Mouse (Mus musculus): ENCODE data around the gene Igsf9. TPM values are rescaled to one million over a fixed set of nuclear protein-coding genes. Genes with fewer than 3 reads are reported as not detected.
A peak's percentile ranks its signal among the peaks of the same experiment; 100 is the strongest.

Gene Igsf9
- polyA plus RNA-seq, 1 experiment, result 40.6 TPM

DNA sequence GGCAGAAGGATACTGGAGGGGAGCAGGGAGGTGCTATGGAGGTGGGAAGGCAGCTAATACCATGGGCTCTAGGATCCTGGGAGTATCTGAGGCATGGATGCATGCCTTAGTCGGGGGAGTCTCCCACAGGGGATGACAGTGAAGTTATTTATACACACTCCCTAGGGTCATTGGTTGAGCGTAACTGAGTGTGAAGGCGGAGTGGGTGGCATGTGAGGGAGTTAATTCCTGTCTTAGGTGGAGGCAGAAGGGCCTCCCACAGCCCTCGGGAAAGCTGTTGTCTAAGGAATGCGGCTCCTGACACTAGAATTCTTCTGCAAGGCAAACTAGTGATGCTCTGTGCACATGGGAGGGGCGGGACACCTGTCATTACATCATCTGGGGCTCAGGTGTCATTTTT lies 44.8 kb upstream of the Igsf9 start:
- TF ChIP-seq EP300 (IDR thresholded peaks at IDR 0.05; ENCODE audit: insufficient read depth, low read depth, low read length), result no peak
- no peak for TF ChIP-seq POLR2A (IDR thresholded peaks at IDR 0.05; ENCODE audit: insufficient read depth, low read length)
- TF ChIP-seq CTCF (IDR thresholded peaks at IDR 0.05; ENCODE audit: low read depth, low read length), result no peak
- Histone ChIP-seq H3K36me3 (ENCODE audit: control insufficient read depth, insufficient read depth, low read length, poor library complexity, severe bottlenecking) (no peaks in the 10 kb centered on the region), H3K27ac (ENCODE audit: insufficient read depth, low read length) (no peak overlapping the region), H3K4me1 (ENCODE audit: control insufficient read depth, insufficient read depth, low read length) (no peaks in the 10 kb centered on the region), H3K27me3 (ENCODE audit: control insufficient read depth, insufficient read depth, low read length, poor library complexity, severe bottlenecking) (no peaks in the 10 kb centered on the region; the same call in 1 of the 2 replicates), H3K9ac (ENCODE audit: low read depth, poor library complexity, severe bottlenecking) (no peak overlapping the region), H3K9me3 (replicated peaks; ENCODE audit: control insufficient read depth, insufficient read depth, low read length, poor library complexity, severe bottlenecking) (no peaks in the 10 kb centered on the region), H3K4me3 (ENCODE audit: low read depth, low read length) (no peak overlapping the region)

DNA sequence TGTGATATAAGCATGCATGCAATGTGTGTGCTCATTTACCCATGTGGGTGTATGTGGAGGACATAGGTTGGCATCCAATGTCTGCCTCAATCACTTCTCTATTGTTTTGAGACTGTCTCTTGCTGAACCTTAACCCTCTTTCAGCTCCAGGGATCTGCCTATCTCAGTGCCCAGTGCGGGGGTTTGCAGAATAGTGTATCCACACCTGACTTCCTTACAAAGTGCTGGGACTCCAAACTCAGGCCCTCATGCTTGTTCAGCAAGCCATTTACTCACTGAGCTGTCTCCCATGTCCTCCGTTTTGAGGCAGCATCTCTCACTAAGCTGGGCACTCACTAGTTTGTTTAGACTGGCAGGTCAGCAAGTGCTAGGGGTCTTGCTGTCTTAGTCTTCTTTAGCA lies 43.0 kb upstream of the Igsf9 start:
- no peaks in the 10 kb centered on the region; the same call in 1 of the 2 replicates for H3K27me3 ChIP-seq (ENCODE audit: control insufficient read depth, insufficient read depth, low read length, poor library complexity, severe bottlenecking)
- TF ChIP-seq POLR2A (IDR thresholded peaks at IDR 0.05; ENCODE audit: insufficient read depth, low read length) (no peak), EP300 (IDR thresholded peaks at IDR 0.05; ENCODE audit: insufficient read depth, low read depth, low read length) (no peak), CTCF (IDR thresholded peaks at IDR 0.05; ENCODE audit: low read depth, low read length) (no peak)

DNA sequence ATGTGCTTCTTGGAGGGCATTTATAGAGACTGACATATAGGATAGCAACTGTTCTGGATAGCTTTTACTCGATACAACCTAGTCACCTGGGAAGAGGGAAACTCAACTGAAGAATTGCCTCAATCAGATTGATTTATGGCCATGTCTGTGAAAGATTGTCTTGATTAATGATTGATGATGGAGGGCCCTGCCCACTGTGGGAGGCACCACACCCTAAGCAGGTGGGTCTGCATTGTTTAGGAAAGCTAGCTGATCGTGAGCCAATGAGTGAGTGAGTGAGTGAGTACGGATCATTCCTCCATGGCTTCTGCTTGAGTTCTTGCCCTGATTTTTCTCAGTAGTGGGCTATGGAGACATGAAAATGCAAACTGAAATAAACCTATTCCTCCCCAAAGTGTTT lies 41.1 kb upstream of the Igsf9 start:
- Histone ChIP-seq H3K9ac (ENCODE audit: low read depth, poor library complexity, severe bottlenecking) (no peak overlapping the region), H3K4me1 (ENCODE audit: control insufficient read depth, insufficient read depth, low read length) (no peaks in the 10 kb centered on the region), H3K27ac (ENCODE audit: insufficient read depth, low read length) (no peak overlapping the region), H3K36me3 (ENCODE audit: control insufficient read depth, insufficient read depth, low read length, poor library complexity, severe bottlenecking) (no peaks in the 10 kb centered on the region), H3K4me3 (ENCODE audit: low read depth, low read length) (no peak overlapping the region), H3K9me3 (replicated peaks; ENCODE audit: control insufficient read depth, insufficient read depth, low read length, poor library complexity, severe bottlenecking) (no peaks in the 10 kb centered on the region), H3K27me3 (ENCODE audit: control insufficient read depth, insufficient read depth, low read length, poor library complexity, severe bottlenecking) (no peaks in the 10 kb centered on the region; the same call in 1 of the 2 replicates)
- TF ChIP-seq EP300 (IDR thresholded peaks at IDR 0.05; ENCODE audit: insufficient read depth, low read depth, low read length) (no peak), CTCF (IDR thresholded peaks at IDR 0.05; ENCODE audit: low read depth, low read length) (no peak), POLR2A (IDR thresholded peaks at IDR 0.05; ENCODE audit: insufficient read depth, low read length) (no peak)

More for the DNA sequence above, 43.0 kb upstream of the Igsf9 start:
- no peak overlapping the region for H3K9ac ChIP-seq (ENCODE audit: low read depth, poor library complexity, severe bottlenecking)
- H3K9me3 ChIP-seq (replicated peaks; ENCODE audit: control insufficient read depth, insufficient read depth, low read length, poor library complexity, severe bottlenecking), result no peaks in the 10 kb centered on the region
- H3K4me3 ChIP-seq (ENCODE audit: low read depth, low read length), result no peak overlapping the region
- no peaks in the 10 kb centered on the region for H3K4me1 ChIP-seq (ENCODE audit: control insufficient read depth, insufficient read depth, low read length)
- H3K27ac ChIP-seq (ENCODE audit: insufficient read depth, low read length), result no peak overlapping the region
- no peaks in the 10 kb centered on the region for H3K36me3 ChIP-seq (ENCODE audit: control insufficient read depth, insufficient read depth, low read length, poor library complexity, severe bottlenecking)

DNA sequence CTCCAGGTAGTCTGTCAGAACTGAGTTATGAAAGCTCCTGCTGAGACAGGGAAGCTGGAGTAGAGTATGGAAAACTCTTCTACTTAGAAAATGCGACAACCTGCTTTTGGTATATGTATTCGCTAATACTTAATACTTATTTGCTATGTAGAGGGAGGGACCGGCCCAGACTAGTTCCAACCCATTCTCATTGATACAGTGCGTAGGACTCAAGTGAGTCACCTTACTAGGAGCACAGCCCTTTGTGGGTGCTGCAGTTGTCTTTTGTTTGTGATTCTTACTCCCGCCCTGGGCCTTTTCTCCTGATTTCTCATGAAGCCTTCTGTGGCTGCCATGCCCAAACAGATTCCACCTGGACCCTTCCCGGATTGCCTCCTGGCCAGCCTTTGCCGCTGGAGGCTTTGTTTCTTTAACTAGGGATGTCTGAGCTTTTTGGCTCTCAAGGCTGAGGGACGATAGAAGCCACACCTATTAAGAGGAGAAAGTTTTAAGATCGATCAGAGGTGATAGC lies 39.6 kb upstream of the Igsf9 start:
- no peaks in the 10 kb centered on the region for H3K4me1 ChIP-seq (ENCODE audit: control insufficient read depth, insufficient read depth, low read length)
- no peaks in the 10 kb centered on the region; the same call in 1 of the 2 replicates for H3K27me3 ChIP-seq (ENCODE audit: control insufficient read depth, insufficient read depth, low read length, poor library complexity, severe bottlenecking)
- no peak overlapping the region for H3K27ac ChIP-seq (ENCODE audit: insufficient read depth, low read length)
- no peak overlapping the region for H3K4me3 ChIP-seq (ENCODE audit: low read depth, low read length)
- H3K9ac ChIP-seq (ENCODE audit: low read depth, poor library complexity, severe bottlenecking), result no peak overlapping the region
- TF ChIP-seq POLR2A (IDR thresholded peaks at IDR 0.05; ENCODE audit: insufficient read depth, low read length), result no peak
- no peak for TF ChIP-seq CTCF (IDR thresholded peaks at IDR 0.05; ENCODE audit: low read depth, low read length)
- no peak for TF ChIP-seq EP300 (IDR thresholded peaks at IDR 0.05; ENCODE audit: insufficient read depth, low read depth, low read length)
- H3K36me3 ChIP-seq (ENCODE audit: control insufficient read depth, insufficient read depth, low read length, poor library complexity, severe bottlenecking), result no peaks in the 10 kb centered on the region
- H3K9me3 ChIP-seq (replicated peaks; ENCODE audit: control insufficient read depth, insufficient read depth, low read length, poor library complexity, severe bottlenecking), result no peaks in the 10 kb centered on the region

DNA sequence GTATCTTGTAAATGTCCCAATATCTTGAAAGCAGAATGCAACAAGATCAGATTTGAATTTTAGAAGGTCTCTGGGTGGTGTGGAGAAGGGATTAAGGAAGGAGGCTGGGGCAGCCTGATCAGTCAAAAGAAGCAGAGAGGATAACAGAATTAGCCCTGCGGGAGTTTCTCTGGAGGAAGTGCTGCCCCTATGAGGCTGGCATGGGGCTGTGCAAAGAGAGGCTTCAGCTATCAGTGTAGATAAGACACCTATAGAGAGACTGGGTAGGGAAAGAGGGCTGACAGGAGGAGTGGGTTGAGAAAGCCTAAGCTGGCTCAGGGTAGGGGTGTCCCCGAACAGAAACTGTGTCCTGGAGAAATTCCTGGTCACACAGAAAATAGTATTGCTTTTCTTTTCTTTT lies 31.4 kb upstream of the Igsf9 start:
- no peak overlapping the region for H3K4me3 ChIP-seq (ENCODE audit: low read depth, low read length)
- H3K9me3 ChIP-seq (replicated peaks; ENCODE audit: control insufficient read depth, insufficient read depth, low read length, poor library complexity, severe bottlenecking), result no peaks in the 10 kb centered on the region
- H3K9ac ChIP-seq (ENCODE audit: low read depth, poor library complexity, severe bottlenecking), result no peak overlapping the region
- H3K4me1 ChIP-seq (ENCODE audit: control insufficient read depth, insufficient read depth, low read length), result no peaks in the 10 kb centered on the region
- H3K27me3 ChIP-seq (ENCODE audit: control insufficient read depth, insufficient read depth, low read length, poor library complexity, severe bottlenecking), result no peaks in the 10 kb centered on the region
- no peaks in the 10 kb centered on the region for H3K36me3 ChIP-seq (ENCODE audit: control insufficient read depth, insufficient read depth, low read length, poor library complexity, severe bottlenecking)
- H3K27ac ChIP-seq (ENCODE audit: insufficient read depth, low read length), result no peak overlapping the region
- TF ChIP-seq CTCF (IDR thresholded peaks at IDR 0.05; ENCODE audit: low read depth, low read length), result peak; percentile 7
- no peak for TF ChIP-seq EP300 (IDR thresholded peaks at IDR 0.05; ENCODE audit: insufficient read depth, low read depth, low read length)
- no peak for TF ChIP-seq POLR2A (IDR thresholded peaks at IDR 0.05; ENCODE audit: insufficient read depth, low read length)

DNA sequence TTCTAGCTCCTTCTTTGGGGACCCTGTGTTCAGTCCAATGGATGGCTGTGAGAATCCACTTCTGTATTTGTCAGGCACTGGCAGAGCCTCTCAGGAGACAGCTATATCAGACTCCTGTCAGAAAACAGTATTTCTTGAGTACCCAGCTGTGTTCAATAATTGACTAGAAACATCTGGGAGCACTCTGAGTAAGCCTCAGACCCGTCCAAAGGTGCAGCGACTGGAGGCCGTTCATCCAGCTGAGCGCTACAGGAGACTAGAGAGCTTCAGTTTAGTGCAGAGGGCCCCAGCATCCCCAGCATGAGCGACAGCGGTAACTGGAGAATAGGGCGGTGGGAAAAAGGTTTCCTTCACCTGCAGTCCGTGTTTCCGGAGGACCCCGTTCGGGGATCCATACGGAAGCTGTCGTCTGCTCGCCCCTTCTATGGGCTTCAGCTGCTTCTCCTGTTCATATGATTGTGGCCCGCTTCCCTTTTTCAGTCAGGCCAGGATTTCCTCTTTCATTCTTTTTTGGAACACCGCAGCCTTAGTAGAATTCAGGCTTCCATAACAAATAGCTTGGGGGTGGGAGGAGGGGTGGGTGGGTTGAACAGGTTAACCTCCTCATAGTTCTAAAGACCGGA lies 30.6 kb upstream of the Igsf9 start:
- Histone ChIP-seq H3K4me1 (ENCODE audit: control insufficient read depth, insufficient read depth, low read length) (no peaks in the 10 kb centered on the region), H3K27ac (ENCODE audit: insufficient read depth, low read length) (no peak overlapping the region), H3K4me3 (ENCODE audit: low read depth, low read length) (no peak overlapping the region), H3K9ac (ENCODE audit: low read depth, poor library complexity, severe bottlenecking) (no peak overlapping the region), H3K27me3 (ENCODE audit: control insufficient read depth, insufficient read depth, low read length, poor library complexity, severe bottlenecking) (no peaks in the 10 kb centered on the region), H3K9me3 (replicated peaks; ENCODE audit: control insufficient read depth, insufficient read depth, low read length, poor library complexity, severe bottlenecking) (no peaks in the 10 kb centered on the region), H3K36me3 (ENCODE audit: control insufficient read depth, insufficient read depth, low read length, poor library complexity, severe bottlenecking) (no peaks in the 10 kb centered on the region)
- no peak for TF ChIP-seq POLR2A (IDR thresholded peaks at IDR 0.05; ENCODE audit: insufficient read depth, low read length)
- no peak for TF ChIP-seq CTCF (IDR thresholded peaks at IDR 0.05; ENCODE audit: low read depth, low read length)
- no peak for TF ChIP-seq EP300 (IDR thresholded peaks at IDR 0.05; ENCODE audit: insufficient read depth, low read depth, low read length)
